Mouse (Mus musculus): Measurements from ENCODE around the gene Olfr312.

Olfr312 gene

GRCm38 (mm10) chr11:58860744-58861143, 31.7 kb downstream of the Olfr312 start:
- no peak for DNase-seq (ENCODE audit: low spot score)

GRCm38 (mm10) chr11:58867039-58867953, 38.3 kb downstream of the Olfr312 start, which contains the start of gene 2810021J22Rik:
Gene 2810021J22Rik (plus strand): TSS chr11:58867216.
- DNase-seq (ENCODE audit: low spot score), result peak; percentile 87

- DNase-seq (ENCODE audit: low spot score), result no peak
Measured at GRCm38 (mm10) chr11:58867954-58868330, 38.9 kb downstream of the Olfr312 start.

- DNase-seq (ENCODE audit: low spot score), result no peak
Measured at GRCm38 (mm10) chr11:58870961-58871360, 41.9 kb downstream of the Olfr312 start.

GRCm38 (mm10) chr11:58883756-58884155, 54.7 kb downstream of the Olfr312 start:
- peak; percentile 16 for DNase-seq (ENCODE audit: low spot score)

Measured in T-cell, adult 2 months (primary cell).